ENCODE assay signal across 17 mouse cellular contexts in the genomic region with DNA sequence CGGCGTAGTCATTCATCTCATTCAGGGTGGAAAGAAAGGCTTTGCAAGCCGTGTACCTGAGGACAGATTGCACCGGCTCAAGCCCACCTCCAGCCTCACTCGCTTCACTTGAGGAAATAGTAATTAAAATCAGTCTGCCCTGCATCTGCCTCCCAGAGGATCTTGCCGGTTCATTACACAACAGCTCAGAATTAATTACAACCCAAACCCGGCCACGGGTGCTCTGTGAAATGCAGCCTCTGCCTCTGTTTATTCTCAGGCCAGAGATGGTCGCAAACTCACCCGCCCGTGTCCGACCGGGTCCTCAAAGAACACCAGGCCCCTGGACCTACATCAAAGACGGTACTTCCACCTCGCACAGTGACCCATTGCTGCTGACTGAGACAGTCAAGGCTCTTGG. TPM values are rescaled to one million over a fixed set of nuclear protein-coding genes. Genes with fewer than 3 reads are reported as not detected.
A peak's percentile ranks its signal among the peaks of the same experiment; 100 is the strongest.
DNase-seq lines count a peak whose midpoint lies in the region; ATAC-seq and TF ChIP-seq lines count a peak whose summit lies in the region.
"Had no signal": no experiment of that assay in that cellular context is flagged by ENCODE, and none has a peak within 500 bp of the region (broad histone marks: within the 10 kb centered on the region; RNA-seq: fewer than 3 reads in every experiment).

No protein-coding gene starts in this region.

- H3K9me3 ChIP-seq in hindbrain, embryonic 16.5 days (ENCODE audit: control insufficient read depth, low read length), result no peaks in the 10 kb centered on the region
- H3K9me3 ChIP-seq: intestine, embryonic 15.5 days; limb, embryonic 12.5 days; liver, embryonic 13.5 days; lung, embryonic 15.5 days; midbrain, embryonic 12.5 days; neural tube, embryonic 15.5 days had no signal

- ATAC-seq in hindbrain, embryonic 16.5 days, result peak; percentile 60; the same call in 1 of the 2 replicates
- ATAC-seq: intestine, embryonic 15.5 days had no signal

- H3K4me1 ChIP-seq in hindbrain, embryonic 16.5 days (ENCODE audit: control insufficient read depth, insufficient read depth, low read depth, low read length), result no peaks in the 10 kb centered on the region; the same call in 1 of the 2 replicates
- H3K4me1 ChIP-seq: midbrain, embryonic 12.5 days; neural tube, embryonic 15.5 days had no signal

- H3K9ac ChIP-seq in hindbrain, embryonic 16.5 days (ENCODE audit: low read depth, low read length), result no peak overlapping the region
- H3K9ac ChIP-seq: heart, embryonic 12.5 days; intestine, embryonic 15.5 days; limb, embryonic 12.5 days; liver, embryonic 13.5 days; lung, embryonic 15.5 days; midbrain, embryonic 12.5 days; neural tube, embryonic 15.5 days had no signal

- peak overlapping the region; percentile 48; the same call in 1 of the 2 replicates for H3K27ac ChIP-seq in layer of hippocampus, adult 2 months
- no peak overlapping the region; the same call in 1 of the 2 replicates for H3K27ac ChIP-seq in hindbrain, embryonic 16.5 days (ENCODE audit: low read depth, low read length)
- H3K27ac ChIP-seq: intestine, embryonic 15.5 days; limb, embryonic 12.5 days; liver, embryonic 13.5 days; lung, embryonic 15.5 days; midbrain, embryonic 12.5 days; neural tube, embryonic 15.5 days had no signal

- H3K27me3 ChIP-seq in hindbrain, embryonic 16.5 days (replicated peaks; ENCODE audit: control insufficient read depth, insufficient read depth, low read length), result no peaks in the 10 kb centered on the region
- H3K27me3 ChIP-seq: heart, embryonic 12.5 days; intestine, embryonic 15.5 days; limb, embryonic 12.5 days; liver, embryonic 13.5 days; lung, embryonic 15.5 days; midbrain, embryonic 12.5 days; neural tube, embryonic 15.5 days had no signal

- H3K4me2 ChIP-seq in hindbrain, embryonic 16.5 days (ENCODE audit: low read length), result no peak overlapping the region
- H3K4me2 ChIP-seq: heart, embryonic 12.5 days; intestine, embryonic 15.5 days; limb, embryonic 12.5 days; liver, embryonic 13.5 days; lung, embryonic 15.5 days; midbrain, embryonic 12.5 days; neural tube, embryonic 15.5 days had no signal

- no peak for DNase-seq in layer of hippocampus, adult 2 months (ENCODE audit: low spot score in 2 of 2)
- DNase-seq in layer of hippocampus, adult 9-11 months, result no peak
- peak; percentile 38 for DNase-seq in kidney, postnatal 10 days
- DNase-seq in urinary bladder, postnatal 25 days (ENCODE audit: low spot score), result no peak
- no peak for DNase-seq in left cerebral cortex, adult 8-10 months (ENCODE audit: low spot score in 2 of 2)
- no peak for DNase-seq in spleen, postnatal 4 days (ENCODE audit: low spot score in 2 of 2)
- DNase-seq: adrenal gland, postnatal 10 days; cerebellum, adult 18-20 months; liver, embryonic 13.5 days; thymus, adult 18-20 months had no signal

- peaks cover 7% of the 10 kb centered on the region for H3K36me3 ChIP-seq in hindbrain, embryonic 16.5 days (ENCODE audit: control insufficient read depth, insufficient read depth, low read length)
- H3K36me3 ChIP-seq: intestine, embryonic 15.5 days; lung, embryonic 15.5 days had no signal

- 59% methylated on average over 15 of the region's 15 CpGs for WGBS in hindbrain, embryonic 16.5 days

- no peak overlapping the region for H3K4me3 ChIP-seq in layer of hippocampus, adult 2 months
- no peak overlapping the region for H3K4me3 ChIP-seq in hindbrain, embryonic 16.5 days (ENCODE audit: low read length)
- H3K4me3 ChIP-seq: heart, embryonic 12.5 days; intestine, embryonic 15.5 days; limb, embryonic 12.5 days; liver, embryonic 13.5 days; lung, embryonic 15.5 days; midbrain, embryonic 12.5 days; neural tube, embryonic 15.5 days had no signal

- no peak for TF ChIP-seq CTCF in layer of hippocampus, adult 2 months (conservative IDR thresholded peaks at IDR 0.05)

RNA-seq across cellular contexts. Expression of a gene that starts 45.7 kb away (rescaled TPM):
- 100 to 1,000 TPM; 113 to 120 TPM for total RNA-seq in layer of hippocampus, adult 2 months (2021)
- polyA plus RNA-seq in hindbrain, embryonic 16.5 days (2015; fragmentation: Nextera tagmentation; extraction: Ambion mirVana), result 35.8 and 36.7 TPM in 2 replicates
- total RNA-seq in left cerebral cortex, adult 8-10 months (2022), result 100 to 1,000 TPM; 117 to 135 (median 123) TPM

RNA-seq across cellular contexts. Expression of a gene that starts 56.0 kb away (rescaled TPM):
- 10 to 100 TPM; 50.5 to 53.1 TPM for total RNA-seq in layer of hippocampus, adult 2 months (2021)
- 34.4 and 37.3 TPM in 2 replicates for polyA plus RNA-seq in hindbrain, embryonic 16.5 days (2015; fragmentation: Nextera tagmentation; extraction: Ambion mirVana)
- 10 to 100 TPM; 47.0 to 55.6 (median 48.1) TPM for total RNA-seq in left cerebral cortex, adult 8-10 months (2022)
